Mouse (Mus musculus): ENCODE measurements around the gene Rab17.

Rab17 gene

DNA sequence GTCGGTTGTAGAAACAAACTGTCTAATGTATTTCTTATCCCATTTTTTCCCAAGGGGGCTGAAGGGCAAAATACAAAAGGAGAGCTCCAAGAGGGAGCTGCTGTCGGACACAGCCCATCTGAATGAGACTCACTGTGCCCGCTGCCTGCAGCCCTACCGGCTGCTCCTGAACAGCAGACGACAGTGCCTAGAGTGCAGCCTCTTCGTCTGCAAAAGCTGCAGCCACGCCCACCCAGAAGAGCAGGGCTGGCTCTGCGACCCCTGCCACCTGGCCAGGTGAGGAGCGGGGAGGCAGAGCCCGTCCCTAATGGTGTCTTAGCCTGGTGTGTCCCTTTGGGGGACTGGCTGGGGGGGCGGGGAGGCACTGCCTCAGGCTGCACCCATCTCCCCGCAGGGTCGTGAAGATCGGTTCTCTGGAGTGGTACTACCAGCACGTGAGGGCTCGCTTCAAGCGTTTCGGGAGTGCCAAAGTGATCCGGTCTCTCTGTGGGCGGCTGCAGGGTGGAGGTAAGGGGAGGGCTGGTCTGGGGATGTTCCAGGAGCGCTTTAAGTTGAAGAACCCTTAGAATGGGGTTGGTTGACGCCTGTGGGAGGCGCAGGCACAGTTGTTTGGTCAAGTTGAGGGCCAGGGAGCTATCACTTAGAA, 41.4 kb downstream of the Rab17 start:
- no peak for DNase-seq

DNA sequence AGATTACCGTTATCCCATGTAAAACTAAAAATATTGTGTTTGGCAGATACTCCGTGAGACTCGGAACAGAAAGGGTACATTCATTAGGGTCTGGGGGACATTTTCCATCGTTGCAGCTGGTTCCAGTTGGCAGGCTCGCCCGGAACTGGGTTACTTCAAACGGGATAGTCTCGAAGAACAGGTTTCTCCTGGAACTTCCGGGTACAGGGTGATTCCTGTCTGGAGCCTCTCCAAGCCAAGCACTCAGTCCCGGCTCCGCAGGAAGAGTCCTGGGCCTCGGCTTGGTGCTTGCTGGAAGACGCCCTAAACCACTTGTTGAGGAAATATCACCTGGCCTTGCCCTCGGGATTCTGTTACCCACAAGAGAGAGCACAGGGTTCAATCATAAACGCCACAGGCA, 42.2 kb downstream of the Rab17 start:
- no peak for DNase-seq

DNA sequence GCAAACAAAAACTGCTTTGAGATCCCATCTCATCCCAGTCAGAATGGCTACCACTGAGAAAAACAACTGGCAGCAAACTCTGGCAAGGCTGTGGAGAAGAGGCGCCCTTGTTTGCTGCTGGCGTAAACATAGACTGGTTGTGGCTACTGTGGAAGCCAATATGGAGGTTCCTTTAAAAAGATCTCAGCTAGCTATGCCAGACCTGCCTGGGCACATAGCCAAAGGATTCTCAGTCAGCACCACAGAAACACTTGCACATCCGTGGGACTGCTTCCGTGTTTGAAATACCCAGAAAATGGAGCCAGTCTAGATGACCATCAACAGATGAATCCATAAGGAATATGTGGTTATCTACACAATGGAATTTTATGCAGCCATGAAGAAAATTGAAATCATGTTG, 43.4 kb downstream of the Rab17 start:
- no peak for DNase-seq

DNA sequence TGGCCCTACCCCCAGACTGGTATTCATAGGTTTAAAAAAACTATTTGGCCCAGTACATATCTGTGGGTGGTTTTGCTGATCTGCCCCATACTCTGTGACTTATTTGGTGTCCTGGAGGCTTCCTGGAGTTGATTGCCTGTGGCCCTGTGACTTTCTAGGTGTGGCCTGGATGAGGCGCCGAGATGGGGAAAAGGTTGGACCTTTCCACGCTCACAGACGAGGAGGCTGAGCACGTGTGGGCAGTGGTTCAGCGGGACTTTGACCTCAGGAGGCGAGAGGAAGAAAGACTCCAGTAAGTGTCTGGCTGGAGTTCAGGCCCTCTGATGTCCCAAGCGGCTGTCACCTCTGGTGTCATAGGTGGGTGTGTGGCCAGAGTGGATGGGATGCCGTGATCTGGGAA, 47.8 kb downstream of the Rab17 start:
- no peak for DNase-seq

DNA sequence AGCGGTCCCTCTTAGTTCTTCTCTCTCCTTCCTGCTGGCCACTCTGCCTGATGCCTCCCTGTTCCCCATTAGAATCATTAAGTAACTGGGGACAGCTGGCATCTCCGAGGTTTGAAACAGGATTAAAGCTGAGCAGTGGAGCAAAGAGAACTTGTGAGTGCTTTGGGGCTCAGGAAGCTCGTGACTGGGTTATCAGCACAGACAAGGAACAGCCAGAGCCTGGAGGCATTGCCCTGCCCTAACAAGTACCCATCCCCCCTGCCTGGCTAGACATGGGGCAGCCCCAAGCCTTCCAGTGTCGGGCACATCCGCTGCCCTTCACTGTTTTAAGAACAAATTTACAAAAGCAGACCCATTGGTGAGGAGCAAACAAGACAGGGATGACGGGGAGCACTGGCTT, 52.0 kb downstream of the Rab17 start:
- no peak for DNase-seq

DNA sequence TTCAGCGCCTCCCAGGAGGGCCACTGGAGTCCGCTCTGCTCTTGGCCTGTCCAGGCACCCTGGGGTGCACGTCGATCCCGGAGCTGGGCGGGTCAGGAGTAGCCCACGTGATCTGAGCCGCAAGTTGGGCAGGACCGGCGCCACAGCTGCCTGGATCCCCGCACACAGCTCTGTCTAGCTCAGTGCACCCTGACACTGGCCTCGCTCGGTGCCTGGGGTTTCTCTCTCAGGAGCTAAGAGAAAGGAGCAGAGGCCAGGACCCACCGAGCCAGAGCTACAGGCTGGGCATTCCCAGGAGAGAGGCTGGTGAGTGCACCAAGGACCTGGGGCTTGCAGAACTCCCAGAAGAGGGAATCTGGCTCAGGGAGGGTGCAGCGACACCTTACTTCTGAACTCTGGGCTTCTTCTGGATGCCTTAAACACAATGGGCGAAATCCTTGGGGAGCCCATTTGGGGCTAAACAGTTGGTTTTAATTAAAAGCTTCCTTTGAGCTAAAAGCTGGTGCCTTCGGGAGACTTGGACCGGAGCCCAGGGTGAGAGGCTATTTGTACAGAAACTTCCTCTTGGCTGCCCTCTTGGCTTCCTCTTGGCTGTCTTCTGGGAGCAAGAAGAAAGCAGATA, 54.4 kb downstream of the Rab17 start, which contains the start of gene Mlph:
Gene Mlph (plus strand): TSS at position 138 of the 622 bp plus-strand sequence.
- no peak for DNase-seq

DNA sequence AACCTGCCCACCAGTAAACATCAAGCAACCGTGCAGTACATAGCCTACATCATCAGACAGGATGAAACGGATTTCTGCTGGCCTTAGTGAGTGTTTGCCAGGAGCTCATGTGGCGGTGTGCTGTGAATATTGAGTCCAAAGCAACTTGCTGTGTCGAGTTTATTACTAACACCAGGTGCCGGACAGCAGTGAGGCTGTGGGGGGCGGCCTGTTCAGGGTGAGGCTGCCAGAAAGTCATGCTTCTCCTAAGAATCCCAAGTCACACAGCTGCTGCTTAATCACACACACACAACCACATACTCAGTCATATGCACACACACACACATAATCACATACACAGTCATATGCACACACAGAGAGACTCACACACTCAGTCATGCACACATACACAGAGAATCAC, 56.2 kb downstream of the Rab17 start:
- DNase-seq = no peak

DNA sequence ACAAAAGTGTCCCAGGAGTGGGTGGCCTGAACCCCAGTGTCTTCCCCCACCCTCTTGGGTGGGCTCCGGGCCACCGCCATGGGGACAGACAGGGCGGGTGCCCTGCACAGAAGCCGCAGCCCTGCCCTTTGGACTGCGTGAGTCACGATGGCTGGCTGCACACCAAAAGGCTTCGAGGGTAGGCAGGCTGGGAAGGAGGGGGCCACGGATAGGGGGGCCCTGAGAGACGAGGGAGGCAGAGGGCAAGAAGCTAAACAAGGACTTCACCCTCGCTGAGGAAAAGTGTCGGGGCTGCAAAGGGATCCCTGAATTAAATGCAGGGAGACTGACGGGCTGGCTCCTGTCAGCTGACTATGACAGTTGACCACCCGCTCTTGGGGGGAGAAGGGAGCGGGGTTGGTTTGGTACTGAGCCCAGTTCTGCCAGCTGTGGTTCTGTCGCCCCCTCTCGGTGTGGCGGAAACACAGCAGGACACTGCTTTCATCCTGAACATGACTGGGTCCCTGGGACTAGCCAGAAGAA, 59.8 kb downstream of the Rab17 start:
- no peak for DNase-seq

DNA sequence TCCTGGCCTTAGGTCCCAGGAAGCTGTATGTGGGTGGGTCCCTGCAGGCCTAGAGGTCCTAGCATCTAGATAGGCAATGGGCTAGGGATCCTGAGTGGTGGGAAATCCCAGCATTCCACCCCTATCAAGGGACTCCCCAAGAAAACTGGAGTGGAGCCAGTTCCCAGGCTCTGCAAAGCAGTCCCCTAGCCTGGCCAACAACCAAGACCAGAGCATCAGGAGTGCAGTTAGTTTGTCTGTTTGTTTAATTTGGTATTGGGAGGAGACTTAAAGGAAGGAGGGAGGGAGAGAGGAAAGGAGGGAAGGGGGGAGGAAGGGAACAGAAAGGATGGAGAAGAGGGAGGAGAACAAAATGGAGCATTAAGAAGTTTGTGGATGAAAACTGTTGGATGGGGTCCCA, 60.3 kb downstream of the Rab17 start:
- DNase-seq = no peak
